Mouse (Mus musculus) liver, postnatal 0 days (tissue): ENCODE data around the gene Atm. TPM values are rescaled to one million over a fixed set of nuclear protein-coding genes. Genes with fewer than 3 reads are reported as not detected.
A peak's percentile ranks its signal among the peaks of the same experiment; 100 is the strongest.

ENCODE experiments used
- ATAC-seq: fragments of 200-750 bp; cut with Nextera tagmentation; 2 replicates; pipeline ENCODE4 v1.8.0; 2017; ENCODE audit warnings: mild to moderate bottlenecking, moderate library complexity
- DNase-seq: peaks from one replicate; pipeline ENCODE4 v3.0.0-alpha.2; 2016
- H3K27ac ChIP-seq: fragments of 300-500 bp; sonication (generic); 2 replicates; pipeline ENCODE4 v1.5.1; 2014; ENCODE audit warnings: antibody characterized with exemption, moderate library complexity, mild to moderate bottlenecking, low read depth
- H3K27me3 ChIP-seq: fragments of 300-500 bp; sonication (generic); 2 replicates; pipeline ENCODE4 v1.6.1; 2014; ENCODE audit warnings: low read length, control low read depth, mixed read lengths; ENCODE audit not compliant: insufficient read depth
- H3K36me3 ChIP-seq: fragments of 300-500 bp; sonication (generic); replicated peaks from 2 replicates; pipeline ENCODE4 v1.6.1; 2014; ENCODE audit warnings: mild to moderate bottlenecking, control low read depth, low read length, moderate library complexity, mixed read lengths; ENCODE audit not compliant: insufficient read depth
- H3K4me1 ChIP-seq: fragments of 300-500 bp; sonication (generic); 2 replicates; pipeline ENCODE4 v1.6.1; 2014; ENCODE audit warnings: antibody characterized with exemption, mild to moderate bottlenecking, control low read depth; ENCODE audit not compliant: insufficient read depth
- H3K4me2 ChIP-seq: fragments of 300-500 bp; sonication (generic); 2 replicates; pipeline ENCODE4 v1.6.1; 2014; ENCODE audit warnings: low read depth, mild to moderate bottlenecking, low read length, moderate library complexity, mixed read lengths
- H3K4me3 ChIP-seq: fragments of 300-500 bp; sonication (generic); 2 replicates; pipeline ENCODE4 v1.5.1; 2014; ENCODE audit warnings: low read depth, low read length
- H3K9ac ChIP-seq: fragments of 300-500 bp; sonication (generic); replicated peaks from 2 replicates; pipeline ENCODE4 v1.6.1; 2014; ENCODE audit warnings: mild to moderate bottlenecking, moderate library complexity
- H3K9me3 ChIP-seq: fragments of 300-500 bp; sonication (generic); 2 replicates; pipeline ENCODE4 v1.6.1; 2016; ENCODE audit warnings: mild to moderate bottlenecking, control low read depth, low read length, mixed read lengths
- CTCF ChIP-seq: sonication (generic); IDR thresholded peaks from 2 replicates; pipeline ENCODE4 v1.5.1; 2016; ENCODE audit warnings: antibody characterized with exemption, low read depth
- EP300 ChIP-seq: IDR thresholded peaks from 2 replicates; pipeline ENCODE4 v1.6.1; 2016; ENCODE audit warnings: antibody characterized with exemption, low read depth, mild to moderate bottlenecking
- WGBS: fragments of 180-500 bp; shearing (Covaris S2); extraction: QIAGEN DNeasy Blood & Tissue Kit; methylation state at CpG from one replicate; pipeline ENCODE4 v1.1.7; 2014; ENCODE audit not compliant: insufficient replicate concordance; 5-methylcytosine and 5-hydroxymethylcytosine counted together
- polyA plus RNA-seq: library from polyadenylated mRNA; unstranded; fragments of >200 nt; fragmentation: Nextera tagmentation; extraction: Ambion mirVana; gene quantifications from 2 replicates; pipeline ENCODE4 v1.2.1, GENCODE M21; 2015

Atm gene
- polyA plus RNA-seq, 1 experiment from 2014 or later, result 2.4 TPM

- H3K9ac ChIP-seq, result no peak overlapping the region
- ATAC-seq (0 out of 2 replicates have a peak, but pooled peaks have one; percentile 45), DNase-seq (no peak)
- H3K27me3 ChIP-seq, result no peaks in the 10 kb centered on the region
- no peak overlapping the region for H3K4me3 ChIP-seq
- 64% methylated on average over 3 of the region's 3 CpGs for WGBS
- no peaks in the 10 kb centered on the region for H3K9me3 ChIP-seq
- no peak overlapping the region for H3K27ac ChIP-seq
- H3K36me3 ChIP-seq, result no peaks in the 10 kb centered on the region
- H3K4me1 ChIP-seq, result peaks cover 6% of the 10 kb centered on the region; the same call in 1 of the 2 replicates
- H3K4me2 ChIP-seq, result no peak overlapping the region
- TF ChIP-seq CTCF (no peak), EP300 (no peak)
Measured at GRCm38 (mm10) chr9:53409427-53409826, 127.1 kb downstream of the Atm start.

- peaks cover 6% of the 10 kb centered on the region; the same call in 1 of the 2 replicates for H3K4me1 ChIP-seq
- no peak overlapping the region for H3K4me2 ChIP-seq
- TF ChIP-seq CTCF, result no peak
- no peak for TF ChIP-seq EP300
- no peaks in the 10 kb centered on the region for H3K9me3 ChIP-seq
- ATAC-seq (no peak), DNase-seq (no peak)
- no peaks in the 10 kb centered on the region for H3K27me3 ChIP-seq
- H3K4me3 ChIP-seq, result no peak overlapping the region
- no peak overlapping the region for H3K27ac ChIP-seq
- 78% methylated on average over 2 of the region's 2 CpGs for WGBS
- H3K36me3 ChIP-seq, result no peaks in the 10 kb centered on the region
- no peak overlapping the region for H3K9ac ChIP-seq
Measured at GRCm38 (mm10) chr9:53408953-53409361, 127.6 kb downstream of the Atm start.

GRCm38 (mm10) chr9:53408548-53408947, 128.0 kb downstream of the Atm start:
- peaks cover 6% of the 10 kb centered on the region; the same call in 1 of the 2 replicates for H3K4me1 ChIP-seq
- H3K4me3 ChIP-seq, result no peak overlapping the region
- ATAC-seq, result no peak
- no peak overlapping the region for H3K9ac ChIP-seq
- no peaks in the 10 kb centered on the region for H3K27me3 ChIP-seq
- no peaks in the 10 kb centered on the region for H3K36me3 ChIP-seq
- 71% methylated on average over 4 of the region's 4 CpGs for WGBS
- no peaks in the 10 kb centered on the region for H3K9me3 ChIP-seq
- TF ChIP-seq CTCF (no peak), EP300 (no peak)
- H3K27ac ChIP-seq, result no peak overlapping the region
- H3K4me2 ChIP-seq, result no peak overlapping the region
- DNase-seq, result no peak

- H3K4me1 ChIP-seq, result peaks cover 6% of the 10 kb centered on the region; the same call in 1 of the 2 replicates
- H3K27ac ChIP-seq, result no peak overlapping the region
- H3K27me3 ChIP-seq, result no peaks in the 10 kb centered on the region
- TF ChIP-seq EP300, result no peak
- TF ChIP-seq CTCF, result no peak
- DNase-seq, result peak; percentile 73
- WGBS, result 27% methylated on average over 21 of the region's 21 CpGs
- peak overlapping the region; percentile 31 for H3K4me3 ChIP-seq
- H3K4me2 ChIP-seq, result peak overlapping the region; percentile 66
- H3K36me3 ChIP-seq, result no peaks in the 10 kb centered on the region
- H3K9ac ChIP-seq, result no peak overlapping the region
- no peaks in the 10 kb centered on the region for H3K9me3 ChIP-seq
- peak; percentile 75 for ATAC-seq
Measured at GRCm38 (mm10) chr9:53404753-53405722, 131.5 kb downstream of the Atm start.

- no peak for DNase-seq
- Histone ChIP-seq H3K27me3 (no peaks in the 10 kb centered on the region), H3K9me3 (no peaks in the 10 kb centered on the region), H3K4me2 (no peak overlapping the region), H3K4me1 (peaks cover 6% of the 10 kb centered on the region; the same call in 1 of the 2 replicates), H3K4me3 (no peak overlapping the region), H3K9ac (no peak overlapping the region), H3K36me3 (no peaks in the 10 kb centered on the region), H3K27ac (no peak overlapping the region)
- no peak for ATAC-seq
- TF ChIP-seq CTCF (no peak), EP300 (no peak)
- 65% methylated on average over 6 of the region's 6 CpGs for WGBS
Measured at GRCm38 (mm10) chr9:53404050-53404752, 132.3 kb downstream of the Atm start.

GRCm38 (mm10) chr9:53402991-53403390, 133.5 kb downstream of the Atm start:
- peaks cover 6% of the 10 kb centered on the region; the same call in 1 of the 2 replicates for H3K4me1 ChIP-seq
- no peak for ATAC-seq
- no peak overlapping the region for H3K4me2 ChIP-seq
- no peaks in the 10 kb centered on the region for H3K27me3 ChIP-seq
- no peak for DNase-seq
- no peak overlapping the region for H3K9ac ChIP-seq
- H3K27ac ChIP-seq, result no peak overlapping the region
- no peaks in the 10 kb centered on the region for H3K9me3 ChIP-seq
- TF ChIP-seq CTCF (no peak), EP300 (no peak)
- no peak overlapping the region for H3K4me3 ChIP-seq
- no peaks in the 10 kb centered on the region for H3K36me3 ChIP-seq
- 82% methylated on average over 8 of the region's 8 CpGs for WGBS
